Mouse (Mus musculus): ENCODE measurements at regions not wholly inside any gene's neighbourhood (a gene's known extent, or its start where the extent isn't known, plus 50 kb on each side); places are given as distances from the start of the nearest gene placed in this dataset.

GRCm38 (mm10) chr14:96995081-96995480 lies 476.2 kb upstream of the Klhl1 start:
- Histone ChIP-seq H3K27ac (ENCODE audit: control insufficient read depth, low read depth, low read length) (no peak overlapping the region), H3K4me1 (ENCODE audit: control insufficient read depth in 1 of 2, insufficient read depth in 2 of 2, low read length in 2 of 2) (peaks cover 6 to 21% of the 10 kb centered on the region in 2 experiments), H3K9me3 (replicated peaks; ENCODE audit: insufficient read depth, low read length) (no peaks in the 10 kb centered on the region), H3K9ac (ENCODE audit: control insufficient read depth, low read depth, low read length, poor library complexity, severe bottlenecking) (no peak overlapping the region), H3K36me3 (ENCODE audit: control insufficient read depth in 1 of 2, insufficient read depth in 2 of 2, low read length in 2 of 2) (peaks cover 0 to 21% of the 10 kb centered on the region in 2 experiments; a peak in 2 of 4 replicates), H3K27me3 (ENCODE audit: control insufficient read depth in 1 of 2, insufficient read depth in 2 of 2, low read length in 2 of 2) (no peaks in the 10 kb centered on the region), H3K79me2 (ENCODE audit: control insufficient read depth, insufficient read depth, low read length, poor library complexity) (no peaks in the 10 kb centered on the region), H3K4me3 (ENCODE audit: control insufficient read depth in 1 of 2, insufficient read depth in 1 of 2, low read depth in 2 of 2, low read length in 2 of 2) (no peak overlapping the region)
- DNase-seq (ENCODE audit: low read depth, low spot score) = no peak
- TF ChIP-seq BHLHE40 (IDR thresholded peaks at IDR 0.05; ENCODE audit: borderline replicate concordance, low read depth, low read length) = no peak
- no peak for TF ChIP-seq GATA1 (IDR thresholded peaks at IDR 0.05; ENCODE audit: low read depth, low read length)
- TF ChIP-seq MYB (IDR thresholded peaks at IDR 0.05; ENCODE audit: low read depth, low read length) = no peak
- TF ChIP-seq CHD2 (IDR thresholded peaks at IDR 0.05; ENCODE audit: low read length) = no peak
- no peak for TF ChIP-seq UBTF (IDR thresholded peaks at IDR 0.05; ENCODE audit: borderline replicate concordance, insufficient read depth, low read depth, low read length)
- TF ChIP-seq RAD21 (IDR thresholded peaks at IDR 0.05; ENCODE audit: low read depth, low read length) = no peak
- no peak for TF ChIP-seq SMC3 (IDR thresholded peaks at IDR 0.05; ENCODE audit: low read depth, low read length)
- no peak for TF ChIP-seq MAX (IDR thresholded peaks at IDR 0.05; ENCODE audit: low read length)
- no peak for TF ChIP-seq ZKSCAN1 (IDR thresholded peaks at IDR 0.05; ENCODE audit: low read depth, low read length)
- no peak for TF ChIP-seq TCF12 (IDR thresholded peaks at IDR 0.05; ENCODE audit: low read depth, low read length)
- no peak for TF ChIP-seq POLR2AphosphoS2 (IDR thresholded peaks at IDR 0.05; ENCODE audit: low read length)
- no peak for TF ChIP-seq SIN3A (IDR thresholded peaks at IDR 0.05; ENCODE audit: low read length)
- TF ChIP-seq CHD1 (IDR thresholded peaks at IDR 0.05; ENCODE audit: low read depth, low read length) = no peak
- TF ChIP-seq TAL1 (IDR thresholded peaks at IDR 0.05; ENCODE audit: low read length) = no peak

DNA sequence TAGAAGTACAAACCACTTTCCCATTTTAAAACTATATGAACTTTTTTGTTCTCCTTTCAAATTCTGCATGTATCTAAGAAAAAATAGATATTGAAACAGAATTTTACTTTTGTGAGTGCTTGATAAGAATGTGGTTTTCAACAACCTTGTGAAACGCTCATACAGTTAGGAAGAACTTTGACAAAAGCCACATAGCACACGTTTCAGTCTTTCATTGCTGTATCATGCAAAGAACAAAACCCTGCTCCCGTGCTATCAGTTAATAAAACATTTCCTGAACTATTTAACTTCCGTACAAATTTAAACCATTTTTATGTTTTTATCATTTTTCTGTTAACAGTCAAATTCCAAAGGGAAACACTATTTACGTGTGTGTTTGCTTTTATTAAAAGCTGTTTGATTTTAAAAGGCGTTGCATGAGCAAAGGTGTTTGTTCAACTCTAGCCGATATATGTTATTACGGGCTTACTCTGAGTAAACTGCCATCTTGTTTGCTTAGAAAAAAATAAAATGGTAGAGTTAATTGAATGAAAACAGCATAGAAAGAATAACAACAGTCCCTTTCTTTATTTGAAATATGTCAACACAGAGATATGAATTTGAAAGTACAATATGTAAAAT lies 471.8 kb upstream of the Klhl1 start:
- peaks cover 2 to 30% of the 10 kb centered on the region in 2 experiments; a peak in 3 of 4 replicates for H3K4me1 ChIP-seq (ENCODE audit: control insufficient read depth in 1 of 2, insufficient read depth in 2 of 2, low read length in 2 of 2)
- peak overlapping the region; percentile 40; the same call in 1 of the 2 replicates for H3K9ac ChIP-seq (ENCODE audit: control insufficient read depth, low read depth, low read length, poor library complexity, severe bottlenecking)
- H3K36me3 ChIP-seq (ENCODE audit: control insufficient read depth in 1 of 2, insufficient read depth in 2 of 2, low read length in 2 of 2) = peaks cover 0 to 22% of the 10 kb centered on the region in 2 experiments; a peak in 2 of 4 replicates
- no peaks in the 10 kb centered on the region for H3K79me2 ChIP-seq (ENCODE audit: control insufficient read depth, insufficient read depth, low read length, poor library complexity)
- H3K27me3 ChIP-seq (ENCODE audit: control insufficient read depth in 1 of 2, insufficient read depth in 2 of 2, low read length in 2 of 2) = no peaks in the 10 kb centered on the region
- peak overlapping the region in 1 of 2 experiments; percentile 29; a peak in 2 of 4 replicates for H3K4me3 ChIP-seq (ENCODE audit: control insufficient read depth in 1 of 2, insufficient read depth in 1 of 2, low read depth in 2 of 2, low read length in 2 of 2)
- H3K27ac ChIP-seq (ENCODE audit: control insufficient read depth, low read depth, low read length) = peak overlapping the region; percentile 71
- peak; percentile 96 for DNase-seq (ENCODE audit: low read depth, low spot score)
- H3K9me3 ChIP-seq (replicated peaks; ENCODE audit: insufficient read depth, low read length) = no peaks in the 10 kb centered on the region
- TF ChIP-seq MXI1 (IDR thresholded peaks at IDR 0.05; ENCODE audit: low read depth, low read length) (no peak), ZC3H11A (IDR thresholded peaks at IDR 0.05; ENCODE audit: low read depth, low read length) (no peak; the same call in 1 of the 2 replicates), RCOR1 (IDR thresholded peaks at IDR 0.05; ENCODE audit: low read depth, low read length) (peak; percentile 46; the same call in 1 of the 2 replicates), USF2 (IDR thresholded peaks at IDR 0.05; ENCODE audit: borderline replicate concordance in 1 of 2, insufficient read depth in 1 of 2, low read depth in 1 of 2, low read length in 2 of 2) (no peak), USF1 (IDR thresholded peaks at IDR 0.05; ENCODE audit: low read depth, low read length) (no peak), MEF2A (IDR thresholded peaks at IDR 0.05; ENCODE audit: extremely low read depth, insufficient replicate concordance, low read depth, low read length, poor library complexity, severe bottlenecking) (peak; percentile 38; the same call in 1 of the 2 replicates), NRF1 (IDR thresholded peaks at IDR 0.05; ENCODE audit: insufficient read depth, low read depth, low read length, poor library complexity, severe bottlenecking) (no peak), SMC3 (IDR thresholded peaks at IDR 0.05; ENCODE audit: low read depth, low read length) (no peak), GATA1 (IDR thresholded peaks at IDR 0.05; ENCODE audit: low read depth, low read length) (peak; percentile 98), EP300 (IDR thresholded peaks at IDR 0.05; ENCODE audit: low read depth in 1 of 2, low read length in 2 of 2) (peak; percentile 98 to 99), RAD21 (IDR thresholded peaks at IDR 0.05; ENCODE audit: low read depth, low read length) (no peak; the same call in 1 of the 2 replicates), ZNF384 (IDR thresholded peaks at IDR 0.05; ENCODE audit: low read depth, low read length) (peak; percentile 83), MAZ (IDR thresholded peaks at IDR 0.05; ENCODE audit: low read depth, low read length) (no peak), POLR2A (IDR thresholded peaks at IDR 0.05; ENCODE audit: control insufficient read depth in 1 of 2, insufficient read depth in 1 of 2, low read depth in 1 of 2, low read length in 2 of 2, poor library complexity in 1 of 2) (no peak), TAL1 (IDR thresholded peaks at IDR 0.05; ENCODE audit: low read length) (peak; percentile 85), GABPA (IDR thresholded peaks at IDR 0.05; ENCODE audit: low read depth, low read length) (no peak), CHD1 (IDR thresholded peaks at IDR 0.05; ENCODE audit: low read depth, low read length) (no peak), SIN3A (IDR thresholded peaks at IDR 0.05; ENCODE audit: low read length) (peak; percentile 97), KAT2A (conservative IDR thresholded peaks at IDR 0.05; ENCODE audit: low read depth, low read length) (peak; percentile 32; the same call in 1 of the 2 replicates), MAX (IDR thresholded peaks at IDR 0.05; ENCODE audit: low read length) (no peak), ETS1 (IDR thresholded peaks at IDR 0.05; ENCODE audit: low read depth, low read length) (peak; percentile 89), POLR2AphosphoS2 (IDR thresholded peaks at IDR 0.05; ENCODE audit: low read length) (no peak), UBTF (IDR thresholded peaks at IDR 0.05; ENCODE audit: borderline replicate concordance, insufficient read depth, low read depth, low read length) (no peak), ZKSCAN1 (IDR thresholded peaks at IDR 0.05; ENCODE audit: low read depth, low read length) (no peak)

Measured in MEL (cell line).